Mouse (Mus musculus) limb, embryonic 14.5 days (tissue): ENCODE measurements at regions not wholly inside any gene's neighbourhood (a gene's known extent, or its start where the extent isn't known, plus 50 kb on each side); places are given as distances from the start of the nearest gene placed in this dataset.

Source experiments
- ATAC-seq: fragments of 200-750 bp; cut with Nextera tagmentation; 2 replicates; pipeline ENCODE4 v1.8.0; 2017; ENCODE audit warnings: low read depth, moderate number of reproducible peaks, moderate TSS enrichment; ENCODE audit not compliant: low FRiP score
- DNase-seq: peaks from one replicate; pipeline ENCODE4 v3.0.0-alpha.2; 2015; ENCODE audit warnings: low spot score
- H3K27ac ChIP-seq: fragments of 300-500 bp; sonication (generic); replicated peaks from 2 replicates; pipeline ENCODE4 v1.5.1; 2014; ENCODE audit warnings: low read depth, mild to moderate bottlenecking, low read length, moderate library complexity, mixed read lengths
- H3K27me3 ChIP-seq: fragments of 300-500 bp; sonication (generic); 2 replicates; pipeline ENCODE4 v1.6.1; 2014; ENCODE audit warnings: low read length, mixed read lengths; ENCODE audit not compliant: control insufficient read depth, insufficient read depth
- H3K36me3 ChIP-seq: fragments of 300-500 bp; sonication (generic); 2 replicates; pipeline ENCODE4 v1.6.1; 2014; ENCODE audit warnings: mild to moderate bottlenecking, low read length, moderate library complexity, mixed read lengths; ENCODE audit not compliant: control insufficient read depth, insufficient read depth
- H3K4me1 ChIP-seq: fragments of 300-500 bp; sonication (generic); 2 replicates; pipeline ENCODE4 v1.6.1; 2014; ENCODE audit warnings: antibody characterized with exemption, low read length, mixed read lengths; ENCODE audit not compliant: control insufficient read depth, insufficient read depth
- H3K4me2 ChIP-seq: fragments of 300-500 bp; sonication (generic); replicated peaks from 2 replicates; pipeline ENCODE4 v1.6.1; 2014; ENCODE audit warnings: low read depth, mild to moderate bottlenecking, low read length, moderate library complexity; ENCODE audit not compliant: severe bottlenecking
- H3K4me3 ChIP-seq: fragments of 300-500 bp; sonication (generic); replicated peaks from 2 replicates; pipeline ENCODE4 v1.5.1; 2014; ENCODE audit warnings: low read length
- H3K9ac ChIP-seq: fragments of 300-500 bp; sonication (generic); 2 replicates; pipeline ENCODE4 v1.6.1; 2014; ENCODE audit warnings: mild to moderate bottlenecking, low read depth, low read length, moderate library complexity; ENCODE audit not compliant: severe bottlenecking
- H3K9me3 ChIP-seq: fragments of 300-500 bp; sonication (generic); 2 replicates; pipeline ENCODE4 v1.6.1; 2016; ENCODE audit warnings: low read length; ENCODE audit not compliant: control insufficient read depth
- POLR2A ChIP-seq: fragments of 200-500 bp; IDR thresholded peaks from 2 replicates; pipeline ENCODE4 v1.8.0; 2012; ENCODE audit warnings: inconsistent platforms, mild to moderate bottlenecking, moderate library complexity, borderline replicate concordance; ENCODE audit not compliant: insufficient read depth, insufficient read length; ENCODE audit errors: extremely low read depth
- WGBS: fragments of 180-500 bp; shearing (Covaris S2); extraction: QIAGEN DNeasy Blood & Tissue Kit; methylation state at CpG from one replicate; pipeline ENCODE4 v1.1.7; 2014; 5-methylcytosine and 5-hydroxymethylcytosine counted together

DNA sequence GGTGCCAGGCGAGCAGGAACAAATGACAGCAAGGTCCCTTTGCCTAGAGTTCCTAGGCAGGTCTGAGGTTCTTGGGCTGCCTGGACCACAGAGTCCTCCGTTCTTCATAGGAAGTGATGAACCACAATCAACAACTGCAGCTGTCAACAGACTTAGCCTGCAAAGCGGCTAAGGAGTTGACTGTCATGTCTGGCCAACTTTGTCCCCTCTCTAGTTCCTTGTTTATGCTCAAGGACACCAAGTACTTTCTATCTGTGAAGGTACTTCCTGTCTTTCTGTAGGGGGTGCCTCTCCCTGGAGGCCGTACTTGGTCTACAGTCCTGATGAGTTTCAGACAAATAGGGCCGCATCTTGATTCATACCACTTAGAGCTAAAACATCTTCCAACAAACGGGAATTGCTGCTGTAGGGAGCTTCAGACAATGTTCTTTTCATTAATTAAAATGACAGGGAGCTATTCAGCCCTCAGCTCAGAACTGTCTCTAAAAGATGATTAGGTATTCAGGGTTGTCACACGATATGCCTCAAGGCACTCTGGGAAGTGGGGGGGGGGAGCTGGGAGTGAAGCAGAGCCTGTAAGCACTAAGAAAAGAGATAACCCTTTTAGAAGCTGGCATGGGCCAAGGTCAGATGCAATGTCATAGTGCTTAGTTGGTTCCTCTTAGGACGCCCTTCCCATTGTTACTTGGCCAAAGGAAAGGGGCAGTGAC, 299.4 kb downstream of the Fut8 start:
- Histone ChIP-seq H3K9me3 (no peaks in the 10 kb centered on the region), H3K9ac (no peak overlapping the region), H3K4me3 (no peak overlapping the region), H3K4me2 (no peak overlapping the region), H3K4me1 (peaks cover 3% of the 10 kb centered on the region; the same call in 1 of the 2 replicates), H3K27me3 (no peaks in the 10 kb centered on the region), H3K27ac (no peak overlapping the region), H3K36me3 (no peaks in the 10 kb centered on the region)
- 83% methylated on average over 8 of the region's 8 CpGs for WGBS
- ATAC-seq (no peak), DNase-seq (no peak)
- no peak for TF ChIP-seq POLR2A

- H3K4me3 ChIP-seq: no peak overlapping the region
- no peaks in the 10 kb centered on the region for H3K27me3 ChIP-seq
- H3K9me3 ChIP-seq: no peaks in the 10 kb centered on the region
- no peak overlapping the region for H3K9ac ChIP-seq
- H3K4me1 ChIP-seq: peaks cover 3% of the 10 kb centered on the region; the same call in 1 of the 2 replicates
- no peak overlapping the region for H3K27ac ChIP-seq
- ATAC-seq (0 out of 2 replicates have a peak, but pooled peaks have one; percentile 50), DNase-seq (peak; percentile 48)
- H3K4me2 ChIP-seq: no peak overlapping the region
- WGBS: 60% methylated on average over 10 of the region's 10 CpGs
- TF ChIP-seq POLR2A: no peak
- H3K36me3 ChIP-seq: no peaks in the 10 kb centered on the region
Observed at GRCm38 (mm10) chr12:77539661-77540431, 301.9 kb downstream of the Fut8 start.

- Histone ChIP-seq H3K9me3 (no peaks in the 10 kb centered on the region), H3K27me3 (no peaks in the 10 kb centered on the region), H3K9ac (no peak overlapping the region), H3K27ac (no peak overlapping the region), H3K4me2 (no peak overlapping the region), H3K36me3 (no peaks in the 10 kb centered on the region), H3K4me3 (no peak overlapping the region), H3K4me1 (peaks cover 3% of the 10 kb centered on the region; the same call in 1 of the 2 replicates)
- 84% methylated on average over 10 of the region's 10 CpGs for WGBS
- TF ChIP-seq POLR2A: no peak
- ATAC-seq (no peak), DNase-seq (no peak)
Observed at GRCm38 (mm10) chr12:77541051-77541765, 303.3 kb downstream of the Fut8 start.

DNA sequence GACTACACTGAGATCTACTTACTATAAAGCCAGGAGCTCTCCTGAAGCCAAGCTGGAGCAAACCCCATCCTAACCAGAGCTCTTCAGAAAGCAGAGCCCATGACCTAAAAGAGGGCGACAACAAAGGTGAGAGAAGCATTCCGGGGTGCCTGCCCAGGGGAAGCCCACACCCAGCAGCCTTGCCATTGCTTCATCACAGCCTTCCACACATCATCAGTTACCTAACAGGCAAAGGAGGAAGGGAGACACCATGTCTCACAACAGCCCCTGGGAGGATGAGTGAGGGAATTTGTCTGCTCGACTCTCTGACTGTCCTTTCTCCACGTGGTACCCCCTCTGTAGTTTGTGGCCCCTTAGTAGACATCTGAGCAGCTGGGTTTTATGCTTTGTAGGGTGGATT, 303.9 kb downstream of the Fut8 start:
- no peak overlapping the region for H3K4me2 ChIP-seq
- no peaks in the 10 kb centered on the region for H3K36me3 ChIP-seq
- TF ChIP-seq POLR2A: no peak
- H3K9me3 ChIP-seq: no peaks in the 10 kb centered on the region
- DNase-seq (no peak), ATAC-seq (no peak)
- 83% methylated on average over 4 of the region's 4 CpGs for WGBS
- no peak overlapping the region for H3K27ac ChIP-seq
- H3K27me3 ChIP-seq: no peaks in the 10 kb centered on the region
- H3K4me1 ChIP-seq: peaks cover 3% of the 10 kb centered on the region; the same call in 1 of the 2 replicates
- H3K4me3 ChIP-seq: no peak overlapping the region
- H3K9ac ChIP-seq: no peak overlapping the region

DNA sequence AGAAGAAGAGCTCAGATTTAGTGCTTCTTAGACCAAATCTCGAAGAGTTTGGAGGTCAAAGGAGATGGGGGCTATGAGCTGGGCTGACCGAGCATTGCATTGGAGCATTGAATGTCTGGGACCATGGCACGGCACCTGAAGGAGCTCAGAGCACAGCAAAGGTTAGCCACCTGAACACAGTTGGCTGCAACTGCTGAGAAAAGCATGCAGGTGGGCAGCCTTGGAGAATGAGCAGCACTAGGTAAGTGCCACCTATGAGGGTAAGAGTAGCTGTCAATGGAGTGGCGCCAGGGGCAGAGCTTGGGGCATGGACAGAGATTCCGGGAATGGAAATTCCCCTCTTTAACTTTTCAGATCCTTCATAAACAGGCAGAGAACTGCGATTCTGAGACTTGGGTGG, 305.7 kb downstream of the Fut8 start:
- Histone ChIP-seq H3K27ac (no peak overlapping the region), H3K4me3 (no peak overlapping the region), H3K4me2 (no peak overlapping the region), H3K9ac (no peak overlapping the region), H3K9me3 (no peaks in the 10 kb centered on the region), H3K27me3 (no peaks in the 10 kb centered on the region), H3K36me3 (no peaks in the 10 kb centered on the region), H3K4me1 (peaks cover 3% of the 10 kb centered on the region; the same call in 1 of the 2 replicates)
- no peak for TF ChIP-seq POLR2A
- 87% methylated on average over 6 of the region's 6 CpGs for WGBS
- DNase-seq (no peak), ATAC-seq (no peak)
